Mouse (Mus musculus) heart, adult 18-20 months (tissue): Measurements from ENCODE around the gene Grm7. TPM values are rescaled to one million over a fixed set of nuclear protein-coding genes. Genes with fewer than 3 reads are reported as not detected.

Experiments
- DNase-seq, 2 experiments: peaks; one replicate each; pipeline ENCODE4 v3.0.0; 2021 to 2022; ENCODE audit warnings: mixed read lengths in 1 of 2
- total RNA-seq, 2 experiments: library from RNA; stranded (reverse); gene quantifications; 2 replicates each; pipeline ENCODE4 v1.2.3; 2021

Grm7 gene
- total RNA-seq, 2 experiments from 2014 or later = 0.08 to 0.17 TPM

DNA sequence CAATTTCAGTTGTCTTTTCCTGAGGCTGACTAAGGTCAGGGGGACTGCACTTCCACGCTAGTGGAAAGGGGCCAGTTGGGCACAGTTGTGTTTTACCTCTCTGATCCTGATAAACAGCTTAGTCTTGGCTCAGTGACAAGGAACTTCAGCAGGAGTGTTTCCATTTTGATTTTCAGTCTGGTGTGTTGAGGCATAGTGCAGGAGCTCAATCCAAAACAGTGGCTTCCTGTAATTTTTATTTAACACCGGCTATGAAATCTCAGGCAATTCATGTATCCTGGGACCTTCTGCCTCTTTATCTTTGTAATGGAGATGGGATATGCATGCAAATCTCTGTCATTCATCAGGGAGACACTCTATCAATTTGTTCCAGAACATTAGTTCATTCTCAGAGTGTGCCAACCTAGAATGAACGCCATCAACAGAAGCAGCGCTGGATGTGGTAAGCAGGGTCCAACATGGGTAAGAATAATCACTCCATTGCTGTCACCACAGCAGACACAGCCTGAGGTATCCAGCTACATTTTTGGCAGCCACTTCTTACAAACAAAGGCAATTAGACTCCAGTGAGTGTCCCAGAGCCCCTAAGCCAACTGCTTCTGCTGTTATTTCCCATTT lies 926.2 kb downstream of the Grm7 start:
- DNase-seq = peak in 1 of 2 experiments; percentile 8

DNA sequence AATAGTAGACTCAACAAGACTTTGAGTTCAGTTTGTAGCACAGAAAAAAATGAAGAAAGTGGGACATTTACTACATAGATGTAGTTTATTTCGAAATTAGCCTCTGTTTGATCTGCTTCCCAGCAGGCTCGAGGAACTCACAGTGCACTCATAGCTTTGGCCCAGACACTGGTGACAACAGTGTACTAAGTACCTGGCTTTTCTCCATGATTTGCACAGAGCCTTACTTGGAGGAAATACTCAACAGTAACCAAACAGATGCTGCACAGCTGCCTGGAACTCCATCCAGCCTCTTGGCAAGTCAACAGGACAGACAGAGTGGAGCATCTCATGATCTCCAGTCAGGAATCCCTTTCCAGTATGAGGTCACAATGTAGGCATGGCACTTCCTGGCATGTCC lies 939.5 kb downstream of the Grm7 start:
- DNase-seq = peak; percentile 62 to 63

DNA sequence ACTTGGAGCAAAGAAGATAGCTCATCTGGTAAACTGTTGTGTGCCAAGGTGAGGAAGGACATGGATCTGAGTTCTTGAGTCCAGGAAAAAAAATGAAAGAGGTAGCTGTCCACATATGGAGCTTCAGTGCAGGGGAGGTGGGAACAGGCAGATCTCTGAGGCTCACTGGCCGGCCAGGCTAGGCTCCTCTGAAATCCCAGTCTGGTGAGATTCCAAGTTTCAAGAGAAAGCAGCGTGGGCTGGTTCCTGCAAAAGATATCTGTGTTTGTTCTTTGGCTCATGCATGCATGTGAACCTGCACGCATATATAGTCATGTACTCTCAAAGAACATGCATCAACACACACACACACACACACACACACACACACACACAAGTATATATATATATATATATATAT lies 942.2 kb downstream of the Grm7 start:
- no peak for DNase-seq

DNA sequence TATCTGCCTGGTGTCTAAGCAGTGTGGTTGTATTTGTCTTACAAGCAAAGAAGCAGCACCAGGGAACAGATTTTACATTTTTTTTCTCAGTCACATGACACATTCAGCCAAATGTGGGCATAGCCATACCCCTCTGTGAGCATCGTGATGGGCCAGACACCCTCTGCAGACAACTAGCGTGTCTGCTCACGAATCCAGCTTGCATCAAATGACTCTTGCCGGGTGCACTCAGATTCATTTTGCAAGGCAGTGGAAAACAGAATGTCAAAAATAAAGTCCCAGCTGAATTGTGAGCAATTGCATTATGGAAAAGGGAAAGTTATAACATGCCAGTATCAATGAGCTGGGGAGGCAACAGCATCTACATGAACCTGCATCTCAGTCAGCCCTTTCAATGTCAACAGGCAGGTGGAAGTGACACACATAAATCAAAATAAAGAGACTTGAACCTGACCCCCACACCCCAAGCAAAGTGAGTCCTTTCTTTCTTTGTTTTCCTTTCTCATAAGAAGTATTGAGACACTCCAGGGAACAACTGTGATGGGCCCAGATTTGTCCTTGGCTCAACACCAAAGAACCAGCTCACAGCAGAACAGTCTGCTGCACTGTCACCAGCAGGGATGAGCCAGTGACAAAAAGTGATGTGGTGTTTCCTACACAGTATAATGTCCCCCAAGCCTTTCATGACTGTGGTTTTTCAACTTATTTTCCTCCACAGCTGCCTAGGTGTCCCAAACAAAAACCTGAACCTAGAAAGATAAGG lies 956.7 kb downstream of the Grm7 start:
- DNase-seq = no peak

DNA sequence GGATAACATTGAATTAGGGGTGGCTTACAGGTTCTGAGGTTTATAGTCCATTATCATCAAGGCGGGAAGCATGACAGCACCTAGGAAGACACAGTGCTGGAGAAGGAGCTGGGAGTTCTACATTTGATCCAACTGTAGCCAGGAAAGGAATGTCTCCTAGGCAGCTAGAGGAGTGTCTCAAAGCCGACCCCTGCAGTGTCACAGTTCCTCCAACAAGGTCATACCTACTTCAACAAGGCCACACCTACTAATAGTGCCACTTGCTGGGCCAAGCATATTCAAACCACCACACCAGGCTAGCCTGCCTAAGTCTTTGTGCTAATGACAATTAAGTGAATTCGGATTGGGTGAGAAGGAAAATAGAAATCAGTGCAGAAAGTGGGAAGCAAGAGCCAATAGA lies 965.0 kb downstream of the Grm7 start:
- DNase-seq = no peak

DNA sequence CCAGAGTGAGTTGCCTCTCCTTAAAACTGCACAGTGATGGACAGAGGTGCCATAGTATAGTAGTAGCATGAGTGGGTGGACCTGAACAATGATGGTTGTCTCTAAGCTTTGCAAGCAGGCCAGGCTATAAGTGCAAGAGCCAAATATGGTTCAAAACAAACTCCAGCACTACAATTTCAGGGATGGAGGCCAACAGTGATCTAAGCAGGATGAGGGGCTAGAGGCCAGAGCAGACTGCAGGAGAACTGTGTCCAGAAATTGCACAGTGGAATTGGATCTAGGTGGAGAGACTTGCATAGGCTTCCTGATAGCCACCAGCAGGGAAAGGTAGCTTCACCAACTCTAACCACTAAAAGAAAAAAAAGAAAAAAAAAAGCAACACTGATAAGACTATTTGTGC lies 968.5 kb downstream of the Grm7 start:
- peak; percentile 39 to 43 for DNase-seq
